Mouse (Mus musculus) lung, adult 2 months (tissue): Measurements from ENCODE around the gene Spata21. TPM values are rescaled to one million over a fixed set of nuclear protein-coding genes. Genes with fewer than 3 reads are reported as not detected.

ENCODE experiments used
- DNase-seq: peaks from one replicate; pipeline ENCODE4 v3.0.0; 2022
- H3K4me1 ChIP-seq: fragments of 200-500 bp; 2 replicates; pipeline ENCODE4 v1.6.1; 2011; ENCODE audit warnings: low read length; ENCODE audit not compliant: control insufficient read depth, insufficient read depth
- H3K4me3 ChIP-seq: fragments of 200-500 bp; replicated peaks from 2 replicates; pipeline ENCODE3; 2011; ENCODE audit warnings: low read depth, mild to moderate bottlenecking, control low read depth, low read length; ENCODE audit errors: extremely low read depth
- CTCF ChIP-seq: fragments of 200-500 bp; IDR thresholded peaks from 2 replicates; pipeline ENCODE4 v1.5.1; 2011; ENCODE audit warnings: mild to moderate bottlenecking, low read length, control low read depth; ENCODE audit not compliant: insufficient read depth
- POLR2A ChIP-seq: fragments of 200-500 bp; IDR thresholded peaks from 2 replicates; pipeline ENCODE4 v1.6.1; 2011; ENCODE audit warnings: low read depth, mild to moderate bottlenecking, control low read depth, low read length, borderline replicate concordance; ENCODE audit errors: extremely low read depth
- WGBS: fragments of 180-500 bp; shearing (Covaris S2); methylation state at CpG from one replicate; pipeline ENCODE4 v1.1.7; 2018; 5-methylcytosine and 5-hydroxymethylcytosine counted together
- polyA plus RNA-seq: library from polyadenylated mRNA; depleted of rRNA; stranded (reverse); fragments of >200 nt; gene quantifications from 2 replicates; pipeline ENCODE4 v1.2.3, GENCODE M21; 2012

The Spata21 gene
- polyA plus RNA-seq, 1 experiment = not detected

GRCm38 (mm10) chr4:141059616-141060425 lies 28.3 kb upstream of the Spata21 start:
- no peaks in the 10 kb centered on the region for H3K4me1 ChIP-seq
- WGBS = 4% methylated on average over 31 of the region's 32 CpGs
- peak overlapping the region; percentile 67 for H3K4me3 ChIP-seq
- no peak for TF ChIP-seq CTCF
- no peak for TF ChIP-seq POLR2A
- no peak for DNase-seq

- DNase-seq = peak; percentile 100
- H3K4me3 ChIP-seq = peak within 1 kb of the TSS; percentile 78
- H3K4me1 ChIP-seq = no peaks in the 10 kb centered on the region
- WGBS = under 1% methylated on average over 77 of the region's 77 CpGs
- TF ChIP-seq POLR2A (peak; percentile 83; the same call in 1 of the 2 replicates), CTCF (peak; percentile 79)
Measured at GRCm38 (mm10) chr4:141060426-141061301, 27.5 kb upstream of the Spata21 start, which contains the start of gene Crocc. Gene Crocc, minus strand, starts transcription at chr4:141060550.

- peaks cover 3% of the 10 kb centered on the region for H3K4me1 ChIP-seq
- TF ChIP-seq POLR2A = no peak
- TF ChIP-seq CTCF = no peak
- 82% methylated on average over 4 of the region's 4 CpGs for WGBS
- H3K4me3 ChIP-seq = no peak overlapping the region
- DNase-seq = no peak
Measured at GRCm38 (mm10) chr4:141064104-141064659, 24.0 kb upstream of the Spata21 start.

GRCm38 (mm10) chr4:141065123-141065522 lies 23.0 kb upstream of the Spata21 start:
- no peak overlapping the region for H3K4me3 ChIP-seq
- peak; percentile 66 for DNase-seq
- H3K4me1 ChIP-seq = peaks cover 3% of the 10 kb centered on the region
- no peak for TF ChIP-seq POLR2A
- TF ChIP-seq CTCF = peak; percentile 100
- WGBS = 6% methylated on average over 8 of the region's 8 CpGs

- no peak overlapping the region for H3K4me3 ChIP-seq
- WGBS = 60% methylated on average over 12 of the region's 12 CpGs
- TF ChIP-seq POLR2A = no peak
- no peak for TF ChIP-seq CTCF
- peaks cover 3% of the 10 kb centered on the region for H3K4me1 ChIP-seq
- DNase-seq = peak; percentile 48
Measured at GRCm38 (mm10) chr4:141066709-141067515, 21.2 kb upstream of the Spata21 start.

- no peak overlapping the region for H3K4me3 ChIP-seq
- no peak for TF ChIP-seq POLR2A
- no peak for TF ChIP-seq CTCF
- DNase-seq = peak; percentile 19
- 65% methylated on average over 9 of the region's 9 CpGs for WGBS
- peaks cover 3% of the 10 kb centered on the region for H3K4me1 ChIP-seq
Measured at GRCm38 (mm10) chr4:141067516-141068046, 20.6 kb upstream of the Spata21 start.

GRCm38 (mm10) chr4:141068655-141069054 lies 19.5 kb upstream of the Spata21 start:
- WGBS = 87% methylated on average over 8 of the region's 8 CpGs
- TF ChIP-seq CTCF = no peak
- TF ChIP-seq POLR2A = no peak
- Histone ChIP-seq H3K4me1 (peaks cover 3% of the 10 kb centered on the region), H3K4me3 (no peak overlapping the region)
- DNase-seq = no peak

- peak; percentile 58 for DNase-seq
- WGBS = 49% methylated on average over 4 of the region's 4 CpGs
- TF ChIP-seq POLR2A (no peak), CTCF (peak; percentile 82)
- Histone ChIP-seq H3K4me3 (no peak overlapping the region), H3K4me1 (peaks cover 7% of the 10 kb centered on the region)
Measured at GRCm38 (mm10) chr4:141069731-141070130, 18.4 kb upstream of the Spata21 start.
